Mouse (Mus musculus): ENCODE measurements around the gene Aaed1. TPM values are rescaled to one million over a fixed set of nuclear protein-coding genes. Genes with fewer than 3 reads are reported as not detected.

The Aaed1 gene
- polyA plus RNA-seq, 1 experiment from 2014 or later = 15.8 TPM

DNA sequence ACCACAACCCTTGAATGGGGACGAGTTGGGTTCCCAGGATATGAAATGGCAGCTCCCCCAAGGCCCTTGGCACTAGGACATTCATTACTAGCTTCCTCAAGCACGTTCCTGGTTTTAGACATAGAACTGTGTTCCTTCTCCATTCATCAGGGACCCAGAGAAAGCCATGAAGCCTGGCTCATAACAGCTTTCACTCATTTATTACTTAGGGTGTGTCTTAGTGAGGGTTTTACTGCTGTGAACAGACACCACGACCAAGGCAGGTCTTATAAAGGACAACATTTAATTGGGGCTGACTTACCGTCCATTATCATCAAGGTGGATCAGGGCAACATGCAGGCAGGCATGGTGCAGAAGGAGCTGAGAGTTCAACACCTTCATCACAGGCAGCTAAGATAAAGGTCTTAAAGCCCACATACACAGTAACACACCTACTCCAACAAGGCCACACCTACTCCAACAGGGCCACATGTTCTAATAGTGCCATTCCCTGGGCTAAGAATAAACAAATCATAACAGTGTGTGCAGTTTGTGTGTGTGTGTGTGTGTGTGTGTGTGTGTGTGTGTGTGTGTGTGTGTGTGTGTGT, 23.1 kb upstream of the Aaed1 start:
- Histone ChIP-seq H3K9me3 (ENCODE audit: control insufficient read depth, low read length) (no peaks in the 10 kb centered on the region), H3K4me3 (replicated peaks; ENCODE audit: low read length) (no peak overlapping the region), H3K4me1 (replicated peaks; ENCODE audit: control insufficient read depth, insufficient read depth, low read length) (no peaks in the 10 kb centered on the region), H3K27ac (no peak overlapping the region), H3K36me3 (replicated peaks; ENCODE audit: control insufficient read depth, insufficient read depth) (no peaks in the 10 kb centered on the region), H3K4me2 (replicated peaks) (no peak overlapping the region), H3K9ac (no peak overlapping the region), H3K27me3 (ENCODE audit: control insufficient read depth, insufficient read depth, low read length) (no peaks in the 10 kb centered on the region)
- WGBS = 68% methylated on average over 4 of the region's 4 CpGs
- ATAC-seq (ENCODE audit: low FRiP score) = no peak
- no peak for DNase-seq (ENCODE audit: low spot score)

DNA sequence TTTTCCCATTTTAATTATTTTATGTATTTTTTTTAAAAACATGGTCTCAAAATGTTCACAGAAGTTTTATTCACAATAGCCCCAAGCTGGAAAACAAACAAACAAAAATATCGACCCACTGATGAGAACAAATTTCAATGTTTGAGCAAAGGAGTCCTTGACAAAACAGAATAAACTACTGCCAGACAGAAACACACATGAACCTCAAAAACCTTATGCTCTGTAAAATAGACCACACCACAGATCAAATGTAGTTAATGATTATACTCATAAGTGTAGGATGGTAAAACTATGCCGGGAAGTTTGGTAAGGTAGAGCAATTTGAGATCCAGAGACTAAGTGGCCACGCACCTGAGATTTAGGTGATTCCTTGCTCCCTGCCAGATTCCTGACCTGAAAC, 20.6 kb upstream of the Aaed1 start:
- no peaks in the 10 kb centered on the region for H3K4me1 ChIP-seq (replicated peaks; ENCODE audit: control insufficient read depth, insufficient read depth, low read length)
- DNase-seq (ENCODE audit: low spot score) (no peak), ATAC-seq (ENCODE audit: low FRiP score) (no peak)
- H3K4me2 ChIP-seq (replicated peaks) = no peak overlapping the region
- no peaks in the 10 kb centered on the region for H3K9me3 ChIP-seq (ENCODE audit: control insufficient read depth, low read length)
- WGBS = 86% methylated on average over 3 of the region's 3 CpGs
- H3K27me3 ChIP-seq (ENCODE audit: control insufficient read depth, insufficient read depth, low read length) = no peaks in the 10 kb centered on the region
- H3K27ac ChIP-seq = no peak overlapping the region
- no peaks in the 10 kb centered on the region for H3K36me3 ChIP-seq (replicated peaks; ENCODE audit: control insufficient read depth, insufficient read depth)
- H3K9ac ChIP-seq = no peak overlapping the region
- H3K4me3 ChIP-seq (replicated peaks; ENCODE audit: low read length) = no peak overlapping the region

DNA sequence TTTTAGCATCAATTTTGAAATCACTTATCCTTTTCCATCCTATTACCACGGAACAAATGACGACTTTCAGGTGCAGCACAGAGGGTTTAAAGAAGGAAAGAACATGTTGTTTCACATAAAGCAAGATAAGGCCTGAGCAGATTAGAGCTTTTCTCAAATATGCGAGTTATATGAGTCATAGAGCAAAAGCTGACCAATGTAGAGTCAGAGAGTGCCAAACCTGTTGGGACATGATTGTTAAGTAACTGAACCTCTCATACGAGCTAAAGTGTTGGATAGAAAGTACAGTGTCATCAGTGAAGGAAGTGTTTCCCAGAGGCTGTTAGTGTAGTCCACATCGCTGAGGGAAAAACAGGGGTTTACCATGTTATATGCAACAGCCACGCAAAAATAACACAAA, 19.8 kb upstream of the Aaed1 start:
- Histone ChIP-seq H3K9ac (no peak overlapping the region), H3K27me3 (ENCODE audit: control insufficient read depth, insufficient read depth, low read length) (no peaks in the 10 kb centered on the region), H3K36me3 (replicated peaks; ENCODE audit: control insufficient read depth, insufficient read depth) (no peaks in the 10 kb centered on the region), H3K4me2 (replicated peaks) (no peak overlapping the region), H3K4me3 (replicated peaks; ENCODE audit: low read length) (no peak overlapping the region), H3K9me3 (ENCODE audit: control insufficient read depth, low read length) (no peaks in the 10 kb centered on the region), H3K27ac (no peak overlapping the region), H3K4me1 (replicated peaks; ENCODE audit: control insufficient read depth, insufficient read depth, low read length) (no peaks in the 10 kb centered on the region)
- DNase-seq (ENCODE audit: low spot score) (no peak), ATAC-seq (ENCODE audit: low FRiP score) (no peak)
- WGBS = 84% methylated on average over 6 of the region's 6 CpGs

DNA sequence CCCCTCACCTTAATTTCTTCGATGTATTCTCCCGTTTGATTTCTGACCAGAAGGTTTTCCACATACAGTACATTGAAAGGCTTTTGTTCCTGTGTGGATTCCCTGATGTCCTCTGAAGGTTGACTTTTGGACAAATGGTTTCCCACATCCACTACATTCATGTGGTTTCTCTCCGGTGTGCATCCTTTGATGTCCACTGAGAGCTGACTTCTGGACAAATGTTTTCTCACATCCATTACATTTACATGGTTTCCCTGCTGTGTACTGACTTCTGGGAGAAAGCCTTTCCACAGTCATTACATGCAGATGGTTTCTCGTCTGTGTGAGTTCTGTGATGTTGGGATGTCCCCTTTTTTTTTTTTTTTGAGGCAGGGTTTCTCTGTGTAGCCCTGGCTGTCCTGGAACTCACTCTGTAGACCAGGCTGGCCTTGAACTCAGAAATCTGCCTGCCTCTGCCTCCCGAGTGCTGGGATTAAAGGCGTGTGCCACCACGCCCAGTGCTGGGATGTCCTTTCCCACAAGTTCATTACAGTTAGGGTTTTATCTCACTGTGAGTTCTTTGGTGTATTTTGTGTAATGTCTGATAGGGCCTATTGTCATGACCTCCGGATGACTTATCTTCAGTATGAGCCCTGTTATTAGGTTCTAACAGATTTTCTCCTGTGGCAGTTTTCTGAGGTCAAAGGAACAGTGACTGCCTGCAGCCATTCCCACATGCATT, 10.2 kb upstream of the Aaed1 start:
- 85% methylated on average over 8 of the region's 8 CpGs for WGBS

DNA sequence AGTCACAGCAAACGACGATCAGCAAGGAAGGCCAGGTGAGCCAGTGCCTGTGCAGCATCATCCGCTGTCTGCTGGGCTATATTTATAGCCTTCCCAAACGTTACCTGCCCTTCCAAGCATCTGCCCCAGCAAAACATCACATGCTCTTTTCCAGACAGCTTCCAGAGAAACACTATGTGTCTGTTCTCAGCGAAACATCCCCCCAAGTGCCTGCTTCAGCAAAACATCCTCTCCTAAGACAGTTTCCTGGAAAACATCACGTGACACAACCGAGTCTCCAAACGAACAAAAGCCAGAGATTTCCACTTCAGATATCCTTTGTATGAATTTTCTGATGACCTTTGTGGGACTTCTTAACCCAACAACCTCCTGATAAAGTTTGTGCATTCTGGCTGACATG, 7.8 kb upstream of the Aaed1 start:
- no peak overlapping the region for H3K4me3 ChIP-seq (replicated peaks; ENCODE audit: low read length)
- ATAC-seq (ENCODE audit: low FRiP score) (no peak), DNase-seq (ENCODE audit: low spot score) (no peak)
- H3K9me3 ChIP-seq (ENCODE audit: control insufficient read depth, low read length) = no peaks in the 10 kb centered on the region
- 85% methylated on average over 8 of the region's 8 CpGs for WGBS
- H3K9ac ChIP-seq = no peak overlapping the region
- H3K36me3 ChIP-seq (replicated peaks; ENCODE audit: control insufficient read depth, insufficient read depth) = no peaks in the 10 kb centered on the region
- H3K27me3 ChIP-seq (ENCODE audit: control insufficient read depth, insufficient read depth, low read length) = no peaks in the 10 kb centered on the region
- no peak overlapping the region for H3K4me2 ChIP-seq (replicated peaks)
- H3K4me1 ChIP-seq (replicated peaks; ENCODE audit: control insufficient read depth, insufficient read depth, low read length) = no peaks in the 10 kb centered on the region
- H3K27ac ChIP-seq = no peak overlapping the region

More for the DNA sequence above, 10.2 kb upstream of the Aaed1 start:
- Histone ChIP-seq H3K9ac (no peak overlapping the region), H3K4me3 (replicated peaks; ENCODE audit: low read length) (no peak overlapping the region), H3K27me3 (ENCODE audit: control insufficient read depth, insufficient read depth, low read length) (no peaks in the 10 kb centered on the region), H3K9me3 (ENCODE audit: control insufficient read depth, low read length) (no peaks in the 10 kb centered on the region), H3K36me3 (replicated peaks; ENCODE audit: control insufficient read depth, insufficient read depth) (no peaks in the 10 kb centered on the region), H3K27ac (no peak overlapping the region), H3K4me1 (replicated peaks; ENCODE audit: control insufficient read depth, insufficient read depth, low read length) (no peaks in the 10 kb centered on the region), H3K4me2 (replicated peaks) (no peak overlapping the region)
- no peak for ATAC-seq (ENCODE audit: low FRiP score)
- DNase-seq (ENCODE audit: low spot score) = no peak

DNA sequence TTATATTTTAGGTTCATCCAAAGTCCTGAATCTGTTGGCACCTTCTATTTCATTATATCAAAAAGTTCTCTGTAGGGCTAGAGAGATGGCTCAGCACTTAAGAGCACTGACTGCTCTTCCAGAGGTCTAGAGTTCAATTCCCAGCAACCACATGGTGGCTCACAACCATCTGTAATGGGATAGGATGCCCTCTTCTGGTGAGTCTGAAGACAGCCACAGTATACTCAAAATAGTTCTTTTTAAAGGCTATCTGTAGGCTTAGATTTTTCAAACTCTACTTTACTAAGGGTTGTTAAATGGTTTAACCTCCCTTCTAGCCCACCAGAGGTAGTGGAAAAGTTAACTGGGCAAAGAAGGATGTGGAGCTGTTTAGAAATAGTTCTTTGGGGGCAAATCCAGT, 7.3 kb upstream of the Aaed1 start:
- no peaks in the 10 kb centered on the region for H3K4me1 ChIP-seq (replicated peaks; ENCODE audit: control insufficient read depth, insufficient read depth, low read length)
- H3K27ac ChIP-seq = no peak overlapping the region
- no peak overlapping the region for H3K4me2 ChIP-seq (replicated peaks)
- no peaks in the 10 kb centered on the region for H3K36me3 ChIP-seq (replicated peaks; ENCODE audit: control insufficient read depth, insufficient read depth)
- H3K27me3 ChIP-seq (ENCODE audit: control insufficient read depth, insufficient read depth, low read length) = no peaks in the 10 kb centered on the region
- ATAC-seq (ENCODE audit: low FRiP score) (no peak), DNase-seq (ENCODE audit: low spot score) (no peak)
- H3K4me3 ChIP-seq (replicated peaks; ENCODE audit: low read length) = no peak overlapping the region
- H3K9me3 ChIP-seq (ENCODE audit: control insufficient read depth, low read length) = no peaks in the 10 kb centered on the region
- no peak overlapping the region for H3K9ac ChIP-seq

DNA sequence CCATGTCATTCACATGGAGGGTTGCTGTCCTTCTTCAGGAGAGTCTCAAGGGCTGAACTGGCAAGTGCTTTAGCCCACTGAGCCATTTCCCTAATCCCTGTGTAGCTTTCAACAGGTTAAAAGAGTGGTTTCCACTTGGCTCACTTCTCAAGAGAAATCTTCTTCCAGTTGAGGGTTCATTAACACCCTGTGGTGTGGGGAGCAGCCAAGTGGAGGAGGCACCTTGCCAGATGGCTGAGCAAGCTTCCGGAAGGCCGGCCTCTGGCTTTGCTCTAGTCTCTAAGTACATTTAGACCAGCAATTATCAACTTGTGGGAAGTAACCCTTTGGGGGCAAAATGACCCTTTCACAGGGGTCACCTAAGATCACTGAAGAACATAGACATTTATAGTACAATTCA, 5.8 kb upstream of the Aaed1 start:
- Histone ChIP-seq H3K27me3 (ENCODE audit: control insufficient read depth, insufficient read depth, low read length) (no peaks in the 10 kb centered on the region), H3K27ac (no peak overlapping the region), H3K9me3 (ENCODE audit: control insufficient read depth, low read length) (no peaks in the 10 kb centered on the region), H3K36me3 (replicated peaks; ENCODE audit: control insufficient read depth, insufficient read depth) (no peaks in the 10 kb centered on the region), H3K4me2 (replicated peaks) (no peak overlapping the region), H3K4me3 (replicated peaks; ENCODE audit: low read length) (no peak overlapping the region), H3K9ac (no peak overlapping the region), H3K4me1 (replicated peaks; ENCODE audit: control insufficient read depth, insufficient read depth, low read length) (no peaks in the 10 kb centered on the region)
- DNase-seq (ENCODE audit: low spot score) = no peak
- no peak for ATAC-seq (ENCODE audit: low FRiP score)
- 58% methylated on average over 2 of the region's 2 CpGs for WGBS

DNA sequence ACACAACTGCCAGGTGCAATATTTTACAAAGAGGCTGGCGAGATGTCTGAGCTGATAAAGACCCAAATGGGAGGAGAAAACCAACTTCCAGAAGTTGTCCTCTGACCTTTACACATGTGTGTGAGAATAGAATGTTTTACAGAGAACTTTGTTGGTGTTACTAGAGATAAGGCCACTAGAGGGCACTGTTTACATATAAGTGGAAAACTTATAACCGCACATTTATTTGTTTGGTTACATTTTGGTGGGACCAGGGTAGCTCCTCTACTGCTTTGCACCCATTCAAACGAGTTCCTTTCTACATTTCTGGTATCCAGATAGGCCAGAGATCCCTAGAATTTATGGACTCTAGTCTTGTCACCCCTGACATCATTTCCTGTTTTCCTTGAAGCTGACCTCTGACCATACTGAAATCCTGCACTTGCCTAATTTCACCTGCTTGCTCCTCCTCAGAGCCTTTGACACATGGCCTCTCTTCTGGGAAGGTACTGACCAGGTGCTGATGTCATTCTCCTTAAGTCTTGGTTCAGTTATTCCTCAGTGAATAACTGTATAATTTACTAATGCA, 3.1 kb upstream of the Aaed1 start:
- no peaks in the 10 kb centered on the region for H3K9me3 ChIP-seq (ENCODE audit: control insufficient read depth, low read length)
- no peak overlapping the region; the same call in 1 of the 2 replicates for H3K4me2 ChIP-seq (replicated peaks)
- H3K9ac ChIP-seq = no peak overlapping the region
- 2% methylated on average over 3 of the region's 3 CpGs for WGBS
- ATAC-seq (ENCODE audit: low FRiP score) = no peak
- H3K27ac ChIP-seq = no peak overlapping the region
- H3K4me1 ChIP-seq (replicated peaks; ENCODE audit: control insufficient read depth, insufficient read depth, low read length) = peaks cover 8% of the 10 kb centered on the region
- H3K27me3 ChIP-seq (ENCODE audit: control insufficient read depth, insufficient read depth, low read length) = no peaks in the 10 kb centered on the region
- no peak overlapping the region for H3K4me3 ChIP-seq (replicated peaks; ENCODE audit: low read length)
- H3K36me3 ChIP-seq (replicated peaks; ENCODE audit: control insufficient read depth, insufficient read depth) = no peaks in the 10 kb centered on the region
- DNase-seq (ENCODE audit: low spot score) = peak; percentile 84

DNA sequence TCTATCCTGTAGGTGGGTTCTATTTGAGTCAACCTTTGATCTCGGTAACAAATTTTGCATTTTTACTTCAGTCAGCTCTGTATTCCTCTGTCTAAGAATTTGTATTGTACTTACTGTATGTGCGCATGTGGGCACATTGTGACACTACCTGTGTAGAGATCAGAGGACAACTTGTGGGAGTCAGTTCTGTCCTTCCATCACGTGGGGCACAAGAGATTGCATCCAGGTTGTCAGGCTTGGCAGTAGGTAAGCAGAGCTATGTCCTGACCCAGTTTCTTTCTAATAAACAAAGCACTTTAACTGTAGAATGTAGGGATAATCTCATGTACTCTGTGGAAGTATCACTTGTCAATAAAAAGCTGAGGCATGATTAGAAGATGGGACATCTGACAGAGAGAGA, 1.5 kb upstream of the Aaed1 start:
- no peaks in the 10 kb centered on the region for H3K27me3 ChIP-seq (ENCODE audit: control insufficient read depth, insufficient read depth, low read length)

More for the DNA sequence above, 1.5 kb upstream of the Aaed1 start:
- Histone ChIP-seq H3K27ac (no peak overlapping the region), H3K9ac (no peak overlapping the region), H3K9me3 (ENCODE audit: control insufficient read depth, low read length) (no peaks in the 10 kb centered on the region), H3K4me3 (replicated peaks; ENCODE audit: low read length) (no peak overlapping the region), H3K36me3 (replicated peaks; ENCODE audit: control insufficient read depth, insufficient read depth) (no peaks in the 10 kb centered on the region), H3K4me2 (replicated peaks) (no peak overlapping the region), H3K4me1 (replicated peaks; ENCODE audit: control insufficient read depth, insufficient read depth, low read length) (peaks cover 8% of the 10 kb centered on the region)
- 76% methylated on average over 3 of the region's 3 CpGs for WGBS
- ATAC-seq (ENCODE audit: low FRiP score) (no peak), DNase-seq (ENCODE audit: low spot score) (no peak)
